Mouse (Mus musculus) bone marrow macrophage, adult 2 months (primary cell): ENCODE data around the gene Kctd21.

Source experiments
- CTCF ChIP-seq: IDR thresholded peaks from 2 replicates; pipeline ENCODE4 v1.5.1; 2012; ENCODE audit warnings: low read depth, mild to moderate bottlenecking, low read length, moderate library complexity
- POLR2A ChIP-seq: IDR thresholded peaks from 2 replicates; pipeline ENCODE4 v1.6.1; 2012; ENCODE audit warnings: mild to moderate bottlenecking, low read depth, low read length, borderline replicate concordance

- TF ChIP-seq CTCF (no peak), POLR2A (no peak)
Observed at GRCm38 (mm10) chr7:97346822-97347166, 14.7 kb downstream of the Kctd21 start.
